Mouse (Mus musculus): ENCODE measurements around the gene Pkig.
"Not testable (repeated sequence)": the region's sequence is repeated elsewhere in the genome, so short reads cannot be mapped to it uniquely, and the experiment has no call there.

GRCm38 (mm10) chr2:163621401-163621800 lies 36.8 kb upstream of the Pkig start:
- not testable (repeated sequence) for TF ChIP-seq CTCF (IDR thresholded peaks at IDR 0.05; ENCODE audit: low read depth); EP300 (optimal IDR thresholded peaks at IDR 0.05)
